ENCODE assay signal across 15 mouse cellular contexts in the genomic region with DNA sequence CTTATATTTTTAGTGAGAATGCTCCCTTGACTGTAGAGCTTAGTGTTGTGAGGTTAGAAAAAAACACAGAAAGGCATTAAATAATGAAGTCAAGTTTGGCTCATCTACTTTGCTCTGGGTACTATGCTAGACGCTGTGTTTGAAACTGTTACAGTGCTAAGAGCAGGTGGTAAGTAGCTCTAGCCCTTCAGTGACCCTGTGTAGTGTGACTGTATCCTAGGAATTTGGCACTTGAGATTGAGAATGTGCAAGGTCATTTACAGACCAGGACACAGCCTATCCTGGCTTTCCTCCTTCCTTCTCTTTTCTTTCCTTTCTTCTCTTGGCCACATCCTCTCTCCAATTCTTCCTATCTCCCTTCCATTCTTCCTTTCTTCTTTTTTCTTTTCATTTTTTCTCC.
"Had no signal": no experiment of that assay in that cellular context is flagged by ENCODE, and none has a peak within 500 bp of the region (broad histone marks: within the 10 kb centered on the region; RNA-seq: fewer than 3 reads in every experiment).

No protein-coding gene starts in this region.

- DNase-seq: liver, embryonic 13.5 days; liver, postnatal 0 days; right cerebral cortex, postnatal 14 days; thymus, adult 2 months; thymus, postnatal 25 days; thymus, postnatal 4 days had no signal

- H3K36me3 ChIP-seq: liver, embryonic 13.5 days; liver, embryonic 15.5 days; midbrain, embryonic 13.5 days; midbrain, embryonic 15.5 days; neural tube, embryonic 12.5 days; stomach, embryonic 15.5 days had no signal

- H3K4me2 ChIP-seq: liver, embryonic 13.5 days; liver, embryonic 15.5 days; midbrain, embryonic 11.5 days; midbrain, embryonic 13.5 days; midbrain, embryonic 15.5 days; neural tube, embryonic 12.5 days; stomach, embryonic 15.5 days had no signal

- H3K9me3 ChIP-seq: liver, embryonic 13.5 days; liver, embryonic 15.5 days; megakaryocyte, embryonic 14.5 days; midbrain, embryonic 13.5 days; midbrain, embryonic 15.5 days; neural tube, embryonic 12.5 days; stomach, embryonic 15.5 days had no signal

- H3K9ac ChIP-seq: liver, embryonic 13.5 days; liver, embryonic 15.5 days; liver, postnatal 0 days; midbrain, embryonic 13.5 days; midbrain, embryonic 15.5 days; neural tube, embryonic 12.5 days; stomach, embryonic 15.5 days had no signal

- H3K27ac ChIP-seq: liver, embryonic 13.5 days; liver, embryonic 15.5 days; macrophage; midbrain, embryonic 13.5 days; midbrain, embryonic 15.5 days; neural tube, embryonic 12.5 days; stomach, embryonic 15.5 days; stomach, postnatal 0 days had no signal

- H3K27me3 ChIP-seq: liver, embryonic 13.5 days; liver, embryonic 15.5 days; megakaryocyte, embryonic 14.5 days; midbrain, embryonic 13.5 days; midbrain, embryonic 15.5 days; neural tube, embryonic 12.5 days; stomach, embryonic 15.5 days had no signal

- ATAC-seq: liver, postnatal 0 days; midbrain, embryonic 13.5 days; midbrain, embryonic 15.5 days had no signal

- H3K4me1 ChIP-seq: liver, embryonic 13.5 days; liver, embryonic 15.5 days; megakaryocyte, embryonic 14.5 days; midbrain, embryonic 13.5 days; midbrain, embryonic 15.5 days; neural tube, embryonic 12.5 days; stomach, embryonic 15.5 days had no signal

- H3K4me3 ChIP-seq: liver, embryonic 13.5 days; liver, embryonic 15.5 days; megakaryocyte, embryonic 14.5 days; midbrain, embryonic 13.5 days; midbrain, embryonic 15.5 days; neural tube, embryonic 12.5 days; stomach, embryonic 15.5 days had no signal
